Mouse (Mus musculus): Measurements from ENCODE around the gene Trim46.

Trim46 gene

GRCm38 (mm10) chr3:89246261-89247100 lies at the start of gene Trim46:
Gene Trim46, minus strand, starts transcription at chr3:89246309.
- peak; percentile 80 to 87 for DNase-seq (ENCODE audit: low spot score in 2 of 2)

- DNase-seq (ENCODE audit: low spot score in 2 of 2), result no peak
These were observed 49.6 kb upstream of the Trim46 start for GRCm38 (mm10) chr3:89295685-89296230.

GRCm38 (mm10) chr3:89294195-89294594 lies 48.1 kb upstream of the Trim46 start:
- no peak for DNase-seq (ENCODE audit: low spot score in 2 of 2)

- no peak for DNase-seq (ENCODE audit: low spot score in 2 of 2)
These were observed 47.3 kb upstream of the Trim46 start for GRCm38 (mm10) chr3:89293247-89293918.

- DNase-seq (ENCODE audit: low spot score in 2 of 2), result no peak
These were observed 46.2 kb upstream of the Trim46 start for GRCm38 (mm10) chr3:89292303-89292702.

- DNase-seq (ENCODE audit: low spot score in 2 of 2), result no peak
These were observed 45.8 kb upstream of the Trim46 start for GRCm38 (mm10) chr3:89291874-89292273.

GRCm38 (mm10) chr3:89288503-89288928 lies 42.4 kb upstream of the Trim46 start:
- DNase-seq (ENCODE audit: low spot score in 2 of 2), result no peak

- no peak for DNase-seq (ENCODE audit: low spot score in 2 of 2)
These were observed 41.2 kb upstream of the Trim46 start for GRCm38 (mm10) chr3:89287286-89287685.

- DNase-seq (ENCODE audit: low spot score in 2 of 2), result no peak
These were observed 39.4 kb upstream of the Trim46 start for GRCm38 (mm10) chr3:89285526-89285925.

- no peak for DNase-seq (ENCODE audit: low spot score in 2 of 2)
These were observed 38.2 kb upstream of the Trim46 start for GRCm38 (mm10) chr3:89284261-89284660.

- no peak for DNase-seq (ENCODE audit: low spot score in 2 of 2)
These were observed 36.2 kb upstream of the Trim46 start for GRCm38 (mm10) chr3:89282291-89282643.

GRCm38 (mm10) chr3:89281579-89282290 lies 35.6 kb upstream of the Trim46 start:
- peak; percentile 69 to 80 for DNase-seq (ENCODE audit: low spot score in 2 of 2)

GRCm38 (mm10) chr3:89280606-89281511 lies 34.8 kb upstream of the Trim46 start, which contains the start of gene Efna1:
Gene Efna1, minus strand, starts transcription at chr3:89281142.
- no peak for DNase-seq (ENCODE audit: low spot score in 2 of 2)

- no peak for DNase-seq (ENCODE audit: low spot score in 2 of 2)
These were observed 34.0 kb upstream of the Trim46 start for GRCm38 (mm10) chr3:89280050-89280605.

GRCm38 (mm10) chr3:89279153-89279890 lies 33.2 kb upstream of the Trim46 start:
- peak; percentile 27 to 28 for DNase-seq (ENCODE audit: low spot score in 2 of 2)

GRCm38 (mm10) chr3:89278643-89279042 lies 32.5 kb upstream of the Trim46 start:
- no peak for DNase-seq (ENCODE audit: low spot score in 2 of 2)

- DNase-seq (ENCODE audit: low spot score in 2 of 2), result no peak
These were observed 32.0 kb upstream of the Trim46 start for GRCm38 (mm10) chr3:89278107-89278506.

- no peak for DNase-seq (ENCODE audit: low spot score in 2 of 2)
These were observed 31.3 kb upstream of the Trim46 start for GRCm38 (mm10) chr3:89277281-89278021.

GRCm38 (mm10) chr3:89276061-89276460 lies 30.0 kb upstream of the Trim46 start:
- DNase-seq (ENCODE audit: low spot score in 2 of 2), result no peak
